Mouse (Mus musculus) layer of hippocampus, adult 8-10 months (tissue): ENCODE measurements around the gene Slc35a5. TPM values are rescaled to one million over a fixed set of nuclear protein-coding genes. Genes with fewer than 3 reads are reported as not detected.

ENCODE experiments used
- DNase-seq, 2 experiments: peaks; one replicate each; pipeline ENCODE4 v3.0.0; 2022; ENCODE audit warnings: low spot score in 2 of 2
- total RNA-seq, 4 experiments: library from RNA; stranded (reverse); gene quantifications; 2 replicates each; pipeline ENCODE4 v1.2.4; 2022

The Slc35a5 gene
- 10 to 100 TPM; 45.2 to 56.5 (median 49.3) TPM for total RNA-seq

DNA sequence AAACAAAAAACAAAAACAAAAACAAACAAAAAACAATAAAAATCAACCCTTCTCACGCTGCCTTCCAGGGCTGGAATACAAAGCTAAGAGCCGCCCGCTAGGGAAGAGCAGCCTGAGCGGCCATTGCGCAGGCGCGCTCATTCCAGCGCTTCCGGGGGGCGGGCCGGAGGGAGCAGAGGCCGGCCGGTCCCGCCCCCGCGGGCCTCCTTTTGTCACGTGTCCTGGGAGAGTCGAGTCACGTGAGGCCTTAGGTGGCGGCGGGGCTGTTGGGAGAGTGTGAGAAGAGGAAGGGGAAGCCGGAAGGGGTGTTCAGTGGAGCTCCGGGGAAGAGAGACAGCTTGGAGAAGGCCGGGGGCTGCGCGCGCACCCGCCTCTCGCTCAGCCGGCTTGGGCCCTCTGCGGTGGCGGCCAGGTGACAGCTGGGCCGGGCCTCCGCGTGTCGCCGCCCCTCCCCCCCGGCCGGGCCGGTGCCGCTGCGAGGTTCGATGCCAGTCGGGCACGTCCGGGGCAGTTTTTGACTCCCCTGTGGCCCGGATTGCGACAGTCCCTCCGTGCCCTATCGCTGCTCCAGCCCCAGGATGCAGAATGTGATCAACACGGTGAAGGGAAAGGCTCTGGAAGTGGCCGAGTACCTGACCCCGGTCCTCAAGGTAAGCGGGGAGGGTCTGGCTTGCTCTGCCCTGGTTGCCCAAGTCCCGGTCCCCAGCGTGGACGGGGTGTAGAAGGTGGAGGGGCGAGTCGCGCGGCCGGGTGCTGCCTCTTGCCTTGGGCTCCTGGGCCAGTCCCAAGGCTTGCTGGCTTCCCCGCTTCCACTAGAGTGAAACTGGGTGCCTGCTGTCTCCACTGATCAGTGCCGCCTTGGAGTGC is at the start of gene Slc35a5, which contains the start of gene Atg3:
Gene Slc35a5, minus strand, starts transcription at position 185 of the 867 bp plus-strand sequence.
Gene Atg3, plus strand, starts transcription at position 264 of the 867 bp plus-strand sequence.
- peak; percentile 91 to 94 for DNase-seq

DNA sequence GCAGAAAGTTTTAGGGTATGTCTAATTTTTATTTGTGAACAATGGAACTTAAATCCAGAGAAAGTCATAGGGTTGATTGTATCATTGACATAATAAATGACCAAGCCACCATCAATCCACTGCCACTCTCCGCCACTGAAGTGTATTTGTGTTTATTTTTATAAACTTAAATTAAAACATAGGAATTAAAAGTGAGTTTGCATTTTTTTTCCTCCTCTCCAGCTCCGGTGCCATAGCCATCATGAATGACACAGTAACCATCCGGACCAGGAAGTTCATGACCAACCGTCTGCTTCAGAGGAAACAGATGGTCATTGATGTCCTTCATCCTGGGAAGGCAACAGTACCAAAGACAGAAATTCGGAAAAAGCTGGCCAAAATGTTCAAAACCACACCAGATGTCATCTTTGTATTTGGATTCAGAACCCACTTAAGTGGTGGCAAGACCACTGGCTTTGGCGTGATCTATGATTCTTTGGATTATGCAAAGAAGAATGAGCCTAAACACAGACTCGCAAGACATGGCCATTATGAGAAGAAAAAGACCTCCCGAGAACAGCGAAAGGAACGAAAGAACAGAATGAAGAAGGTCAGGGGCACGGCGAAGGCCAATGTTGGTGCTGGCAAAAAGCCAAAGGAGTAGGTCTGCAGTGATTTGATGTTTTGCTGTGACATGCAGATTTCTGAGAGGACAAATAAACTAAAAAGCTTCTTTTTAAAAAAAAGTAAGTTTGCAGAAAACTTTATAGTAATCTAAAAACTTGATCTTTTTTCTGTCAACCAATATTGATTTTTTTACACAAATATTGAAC is 46.6 kb upstream of the Slc35a5 start:
- DNase-seq = no peak

DNA sequence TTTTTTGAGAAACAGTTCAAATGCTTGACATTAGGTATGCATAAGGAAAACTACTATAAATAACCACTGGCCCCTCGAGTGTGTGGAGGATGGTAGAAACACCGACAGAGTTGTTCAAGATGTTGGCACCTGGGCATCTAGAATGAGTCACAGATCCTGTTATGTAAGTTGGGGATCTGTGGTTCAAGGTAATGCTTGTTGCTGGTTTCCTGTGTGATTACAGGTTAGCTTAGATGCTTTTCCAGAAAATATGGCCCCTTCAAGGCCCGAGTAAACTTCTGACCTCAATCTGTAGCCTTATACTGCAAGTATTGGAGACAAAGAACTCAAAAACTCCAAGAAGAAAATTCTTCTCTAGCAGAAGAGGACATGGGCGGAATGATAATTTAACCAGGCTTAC is 45.9 kb upstream of the Slc35a5 start:
- DNase-seq = no peak

GRCm38 (mm10) chr16:45201395-45201794 is 42.9 kb upstream of the Slc35a5 start:
- no peak for DNase-seq

DNA sequence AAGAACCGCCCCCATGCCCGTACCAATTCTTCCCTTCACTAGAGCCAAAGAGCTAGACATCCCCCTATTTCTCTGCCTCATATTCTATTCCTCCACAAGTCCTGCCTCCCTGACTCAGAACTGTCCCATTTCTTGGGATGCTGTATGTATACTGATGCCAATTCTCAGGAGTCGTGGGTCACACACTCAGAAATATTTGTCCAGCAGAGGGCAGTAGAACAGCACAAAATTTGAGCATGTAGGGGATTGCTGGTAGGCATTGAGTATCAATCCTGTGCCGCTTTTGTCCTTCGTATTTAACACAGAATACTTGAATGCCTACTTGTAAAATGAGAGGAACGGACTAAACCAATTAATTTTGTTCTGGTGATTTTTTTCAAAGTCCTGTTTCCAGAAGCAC is 38.3 kb upstream of the Slc35a5 start:
- peak; percentile 28 to 61 for DNase-seq

DNA sequence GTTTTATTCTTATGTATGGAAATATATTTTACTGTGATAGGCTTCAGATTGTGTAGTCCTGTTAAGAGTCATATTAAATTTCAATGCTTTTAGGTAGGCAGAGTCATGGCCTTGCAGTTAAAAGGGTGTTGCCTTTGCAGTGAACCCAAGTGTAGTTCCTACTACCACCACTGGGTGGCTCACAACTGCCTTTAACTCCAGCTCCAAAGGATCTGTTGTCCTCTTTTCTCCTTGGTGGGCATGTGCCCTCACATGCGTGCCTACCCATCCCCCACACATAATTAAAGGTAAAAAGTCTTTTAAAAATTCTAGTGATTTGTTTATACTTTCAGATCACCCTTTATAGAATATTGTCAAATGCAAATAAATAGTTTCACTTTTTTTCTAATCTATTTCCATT is 34.1 kb upstream of the Slc35a5 start:
- peak; percentile 50 to 76 for DNase-seq

DNA sequence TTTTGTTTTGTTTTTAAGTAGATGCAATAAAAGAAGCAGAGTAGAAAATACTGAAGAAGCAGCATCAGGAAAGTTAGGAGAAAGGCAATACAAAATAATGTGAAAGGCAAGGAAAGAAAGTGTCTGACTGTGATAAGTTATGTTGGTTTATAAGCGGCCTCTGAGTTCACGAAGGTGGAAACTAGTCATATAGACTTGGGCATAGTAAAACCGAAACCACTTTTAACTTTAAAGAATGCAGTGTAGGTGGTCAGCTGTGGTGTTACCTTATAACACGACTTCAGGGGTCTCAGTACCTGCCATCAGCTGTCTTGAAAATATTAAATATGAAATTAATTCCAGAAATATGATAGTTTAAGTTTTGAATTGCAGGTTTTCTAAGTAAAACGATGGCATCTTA is 23.3 kb upstream of the Slc35a5 start:
- DNase-seq = no peak

- DNase-seq = no peak
These were observed 20.0 kb upstream of the Slc35a5 start for GRCm38 (mm10) chr16:45178552-45178951.

DNA sequence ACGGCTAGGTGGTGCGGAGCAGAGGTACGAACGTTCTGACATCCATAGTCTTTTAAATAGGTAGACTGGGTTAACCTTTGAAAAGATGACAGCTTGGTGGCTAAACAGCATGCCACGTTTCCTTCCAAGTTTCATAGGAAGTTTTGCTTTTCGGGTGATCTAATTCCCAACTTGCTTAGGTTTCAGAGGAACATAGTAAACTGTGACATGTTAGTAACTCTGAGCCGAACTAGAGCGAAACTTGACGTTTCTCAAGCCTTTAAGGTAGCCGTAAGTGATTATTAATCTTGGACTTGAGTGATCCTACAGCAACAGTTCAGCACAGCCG is 847 bp upstream of the Slc35a5 start:
- no peak for DNase-seq

- DNase-seq = peak; percentile 54 to 67
These were observed 377 bp downstream of the Slc35a5 start for GRCm38 (mm10) chr16:45158136-45158521.

- no peak for DNase-seq
These were observed 3.7 kb downstream of the Slc35a5 start for GRCm38 (mm10) chr16:45154741-45155250.

DNA sequence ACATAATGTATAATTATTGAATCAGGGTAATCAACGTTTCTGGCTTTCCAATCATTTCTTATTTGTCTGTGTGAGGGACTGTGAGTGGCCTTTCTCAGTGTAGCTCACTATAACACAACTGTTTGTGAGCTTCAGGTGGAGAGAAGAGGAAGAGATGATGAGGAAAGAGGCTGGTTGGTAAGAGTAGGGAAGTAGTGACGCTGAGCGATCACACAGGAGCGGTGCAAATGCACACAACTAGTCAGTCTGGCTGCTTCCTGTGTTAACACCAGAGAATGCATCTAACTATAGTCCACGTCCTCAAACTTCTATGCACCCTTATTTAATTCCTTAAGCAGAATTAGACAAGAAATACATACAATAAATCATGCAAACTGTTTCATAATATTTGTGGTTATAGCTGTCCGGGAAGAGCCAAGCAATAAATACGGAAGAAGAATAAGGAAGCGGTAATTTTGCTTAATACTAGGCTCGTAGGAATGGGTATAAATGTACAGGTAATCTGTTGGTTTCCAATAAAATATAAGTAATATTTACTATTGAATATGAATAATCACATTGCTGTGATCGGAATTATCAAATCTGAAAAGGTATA is 9.9 kb downstream of the Slc35a5 start:
- no peak for DNase-seq

DNA sequence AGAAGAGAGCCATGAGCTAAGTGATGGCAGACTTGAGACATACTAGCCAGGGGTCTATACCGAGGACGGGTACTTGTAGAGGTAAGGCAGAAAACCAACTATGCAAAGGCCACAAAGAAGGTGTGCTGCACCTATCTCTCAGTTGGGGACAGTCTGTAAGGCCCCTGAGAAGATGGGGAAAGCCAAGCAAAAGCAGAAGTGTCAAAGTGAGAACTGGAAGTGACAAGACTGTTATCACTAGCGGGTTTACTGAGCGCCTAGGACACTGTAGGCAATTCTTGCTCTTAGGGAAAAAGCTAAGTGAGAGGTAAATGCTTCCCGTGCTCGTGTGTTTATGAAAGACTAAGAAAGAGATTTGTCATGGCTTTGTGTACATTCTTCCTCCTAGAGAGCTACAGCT is 13.4 kb downstream of the Slc35a5 start:
- no peak for DNase-seq

DNA sequence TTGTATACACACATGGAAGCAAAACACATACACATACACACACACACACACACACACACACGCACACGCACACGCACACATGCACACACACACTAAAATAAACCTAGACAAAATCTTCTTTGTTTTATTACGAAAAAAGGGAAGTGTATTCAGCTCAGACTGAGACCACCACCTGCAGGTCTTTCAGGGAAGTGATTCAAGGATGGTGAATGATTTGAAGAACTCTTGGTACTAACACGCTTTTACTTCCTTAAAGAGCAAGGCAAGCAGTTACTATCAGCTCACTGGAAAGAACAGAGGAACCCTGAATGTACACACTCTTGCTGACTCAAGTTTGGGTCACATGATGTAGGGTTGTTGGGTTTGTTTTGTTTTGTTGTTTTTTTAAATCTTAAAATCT is 15.9 kb downstream of the Slc35a5 start:
- no peak for DNase-seq

DNA sequence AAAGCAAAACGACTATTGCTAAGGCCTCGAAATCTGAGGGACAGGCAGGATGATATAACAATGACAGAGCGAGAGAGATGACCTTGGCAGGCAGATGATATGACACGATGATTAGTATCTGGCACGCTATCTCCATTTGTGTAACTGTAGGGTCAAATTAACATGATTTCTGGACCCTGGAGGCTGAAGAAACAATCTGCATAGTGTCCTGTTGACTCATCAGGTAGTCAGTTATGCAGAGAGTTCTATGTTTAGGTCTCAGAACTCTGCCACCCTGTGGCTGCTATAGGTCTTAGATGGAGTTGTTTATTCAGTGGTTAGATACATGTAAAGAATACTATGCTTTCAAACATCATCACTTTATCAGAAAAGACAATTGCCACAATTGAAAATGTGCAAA is 16.8 kb downstream of the Slc35a5 start:
- DNase-seq = no peak

- DNase-seq = peak; percentile 11 to 24
These were observed 30.4 kb downstream of the Slc35a5 start for GRCm38 (mm10) chr16:45127936-45128710.

GRCm38 (mm10) chr16:45124230-45125203 is 34.0 kb downstream of the Slc35a5 start:
- no peak for DNase-seq

- no peak for DNase-seq
These were observed 35.9 kb downstream of the Slc35a5 start for GRCm38 (mm10) chr16:45122571-45122970.

DNA sequence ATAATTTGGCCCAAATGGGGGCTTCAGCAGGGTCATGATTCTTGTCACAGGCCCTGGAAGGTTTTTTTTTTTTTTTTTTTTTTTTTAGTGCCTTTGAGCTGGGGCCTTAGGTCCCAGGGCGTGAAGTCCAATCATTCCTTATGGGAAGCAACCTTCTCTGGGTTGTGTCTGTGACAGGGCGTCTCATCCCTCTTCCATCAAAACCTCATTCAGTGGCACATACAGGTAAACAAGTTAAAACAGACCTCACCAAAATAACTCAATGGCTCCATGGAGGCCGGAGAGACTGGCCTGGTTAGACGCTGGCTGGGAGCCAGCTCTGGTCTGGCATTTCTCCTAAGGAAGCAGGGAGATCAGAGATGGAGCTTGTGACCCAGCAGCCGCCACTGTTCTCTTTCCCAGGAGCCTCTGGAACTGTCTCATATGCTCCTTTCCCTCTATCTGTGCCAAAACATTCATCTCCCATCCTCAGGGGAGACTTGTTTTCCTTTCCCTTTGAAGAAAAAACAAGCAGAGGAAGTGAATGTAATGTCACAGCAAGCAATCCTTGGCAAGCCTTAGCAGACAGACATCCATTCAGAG is 37.6 kb downstream of the Slc35a5 start:
- DNase-seq = peak; percentile 29 to 44
